Mouse (Mus musculus) MEL (cell line): ENCODE measurements at regions not wholly inside any gene's neighbourhood (a gene's known extent, or its start where the extent isn't known, plus 50 kb on each side); places are given as distances from the start of the nearest gene placed in this dataset.
A peak's percentile ranks its signal among the peaks of the same experiment; 100 is the strongest.

Source experiments
- DNase-seq: peaks from one replicate; pipeline ENCODE4 v3.0.0; 2011; ENCODE audit warnings: low read depth, low spot score
- H3K27ac ChIP-seq: 2 replicates; pipeline ENCODE4 v1.5.1; 2012; ENCODE audit warnings: low read depth, mild to moderate bottlenecking, control low read depth, low read length, moderate library complexity; ENCODE audit not compliant: control insufficient read depth
- H3K27me3 ChIP-seq, 2 experiments: fragments of 150-350 bp in 1 of 2; sonication (generic) in 1 of 2; 2 replicates each; pipeline ENCODE4 v1.6.1; 2012; ENCODE audit warnings: low read length in 2 of 2, mild to moderate bottlenecking in 2 of 2, improper control_type of control experiment in 1 of 2, moderate library complexity in 1 of 2; ENCODE audit not compliant: insufficient read depth in 2 of 2, control insufficient read depth in 1 of 2
- H3K36me3 ChIP-seq, 2 experiments: 2 replicates each; pipeline ENCODE4 v1.6.1; 2012 to 2014; ENCODE audit warnings: low read length in 2 of 2, improper control_type of control experiment in 1 of 2, inconsistent platforms in 1 of 2, mild to moderate bottlenecking in 1 of 2; ENCODE audit not compliant: insufficient read depth in 2 of 2, control insufficient read depth in 1 of 2
- H3K4me1 ChIP-seq, 2 experiments: fragments of 150-350 bp in 1 of 2; sonication (generic) in 1 of 2; 2 replicates each; pipeline ENCODE4 v1.6.1; 2012; ENCODE audit warnings: low read length in 2 of 2, improper control_type of control experiment in 1 of 2, mild to moderate bottlenecking in 1 of 2; ENCODE audit not compliant: insufficient read depth in 2 of 2, control insufficient read depth in 1 of 2
- H3K4me3 ChIP-seq, 2 experiments: fragments of 150-350 bp in 1 of 2; sonication (generic) in 1 of 2; 2 replicates each; pipeline ENCODE4 v1.5.1; 2012; ENCODE audit warnings: low read depth in 2 of 2, low read length in 2 of 2, mild to moderate bottlenecking in 2 of 2, moderate library complexity in 2 of 2, control low read depth in 1 of 2, improper control_type of control experiment in 1 of 2; ENCODE audit not compliant: control insufficient read depth in 1 of 2, insufficient read depth in 1 of 2
- H3K79me2 ChIP-seq: 2 replicates; pipeline ENCODE4 v1.6.1; 2012; ENCODE audit warnings: mild to moderate bottlenecking, low read length, moderate library complexity; ENCODE audit not compliant: control insufficient read depth, poor library complexity, insufficient read depth
- H3K9ac ChIP-seq: 2 replicates; pipeline ENCODE4 v1.6.1; 2012; ENCODE audit warnings: low read depth, mild to moderate bottlenecking, control low read depth, low read length, moderate library complexity; ENCODE audit not compliant: control insufficient read depth, poor library complexity, severe bottlenecking
- H3K9me3 ChIP-seq: fragments of 150-350 bp; sonication (generic); replicated peaks from 2 replicates; pipeline ENCODE4 v1.6.1; 2012; ENCODE audit warnings: mild to moderate bottlenecking, low read length, improper control_type of control experiment, moderate library complexity; ENCODE audit not compliant: insufficient read depth
- BHLHE40 ChIP-seq: IDR thresholded peaks from 2 replicates; pipeline ENCODE4 v1.6.1; 2012; ENCODE audit warnings: low read depth, mild to moderate bottlenecking, inconsistent platforms, low read length, improper control_type of control experiment, borderline replicate concordance
- CTCF ChIP-seq, 3 experiments: IDR thresholded peaks in 2 of 3; conservative IDR thresholded peaks in 1 of 3; 2 replicates each; pipeline ENCODE4 v1.5.1; 2011 to 2012; ENCODE audit warnings: low read length in 3 of 3, low read depth in 2 of 3, mild to moderate bottlenecking in 2 of 3, improper control_type of control experiment in 1 of 3, inconsistent platforms in 1 of 3, mixed read lengths in 1 of 3, moderate library complexity in 1 of 3; ENCODE audit not compliant: control insufficient read depth in 1 of 3, insufficient read depth in 1 of 3, poor library complexity in 1 of 3, severe bottlenecking in 1 of 3
- EP300 ChIP-seq, 2 experiments: IDR thresholded peaks; 2 replicates each; pipeline ENCODE4 v1.6.1; 2011; ENCODE audit warnings: improper control_type of control experiment in 2 of 2, low read length in 2 of 2, low read depth in 1 of 2, mild to moderate bottlenecking in 1 of 2
- ETS1 ChIP-seq: IDR thresholded peaks from 2 replicates; pipeline ENCODE4 v1.6.1; 2012; ENCODE audit warnings: low read depth, mild to moderate bottlenecking, inconsistent platforms, low read length, improper control_type of control experiment, moderate library complexity
- GATA1 ChIP-seq: IDR thresholded peaks from 2 replicates; pipeline ENCODE4 v1.6.1; 2011; ENCODE audit warnings: low read depth, low read length, improper control_type of control experiment
- KAT2A ChIP-seq: conservative IDR thresholded peaks from 2 replicates; pipeline ENCODE4 v1.6.1; 2012; ENCODE audit warnings: low read depth, low read length, improper control_type of control experiment, inconsistent platforms
- MAX ChIP-seq: IDR thresholded peaks from 2 replicates; pipeline ENCODE4 v1.6.1; 2011; ENCODE audit warnings: low read length, improper control_type of control experiment
- TCF12 ChIP-seq: IDR thresholded peaks from 2 replicates; pipeline ENCODE4 v1.6.1; 2014; ENCODE audit warnings: low read depth, mild to moderate bottlenecking, inconsistent platforms, low read length, improper control_type of control experiment, moderate library complexity

GRCm38 (mm10) chr14:81508934-81509333, 1525.1 kb downstream of the Olfm4 start:
- TF ChIP-seq BHLHE40 = no peak
- TF ChIP-seq EP300 (IDR thresholded peaks at IDR 0.05; ENCODE audit: low read depth in 1 of 2, low read length in 2 of 2) = peak; percentile 29 to 75; a peak in 3 of 4 replicates
- no peak for TF ChIP-seq CTCF (IDR thresholded peaks at IDR 0.05 in 2 of 3, conservative IDR thresholded peaks at IDR 0.05 in 1 of 3; ENCODE audit: control insufficient read depth in 1 of 3, insufficient read depth in 1 of 3, low read depth in 2 of 3, low read length in 3 of 3, poor library complexity in 1 of 3, severe bottlenecking in 1 of 3)
- TF ChIP-seq TCF12 = peak; percentile 25; the same call in 1 of the 2 replicates
- no peak for TF ChIP-seq KAT2A
- TF ChIP-seq MAX = no peak
- no peak for TF ChIP-seq ETS1
- TF ChIP-seq GATA1 = peak; percentile 53; the same call in 1 of the 2 replicates
- H3K79me2 ChIP-seq = no peaks in the 10 kb centered on the region
- no peaks in the 10 kb centered on the region for H3K9me3 ChIP-seq
- no peaks in the 10 kb centered on the region for H3K4me1 ChIP-seq
- H3K27me3 ChIP-seq = no peaks in the 10 kb centered on the region
- DNase-seq = peak; percentile 20
- no peak overlapping the region for H3K27ac ChIP-seq
- H3K36me3 ChIP-seq = peaks cover 0 to 4% of the 10 kb centered on the region in 2 experiments; a peak in 2 of 4 replicates
- no peak overlapping the region for H3K4me3 ChIP-seq
- H3K9ac ChIP-seq = no peak overlapping the region
